Mouse (Mus musculus) ES-E14 (cell line): ENCODE results near the gene Arhgef1. TPM values are rescaled to one million over a fixed set of nuclear protein-coding genes. Genes with fewer than 3 reads are reported as not detected.

Experiments used
- DNase-seq: peaks from one replicate; pipeline ENCODE4 v3.0.0-alpha.2; 2013; ENCODE audit warnings: low read depth, low spot score
- H3K27ac ChIP-seq: 2 replicates; pipeline ENCODE4 v1.5.1; 2012; ENCODE audit warnings: low read depth, mild to moderate bottlenecking, low read length, moderate library complexity, mixed read lengths; ENCODE audit not compliant: poor library complexity, insufficient read depth, severe bottlenecking
- H3K36me3 ChIP-seq: 2 replicates; pipeline ENCODE4 v1.6.1; 2012; ENCODE audit warnings: mild to moderate bottlenecking, low read length, moderate library complexity, mixed read lengths; ENCODE audit not compliant: control insufficient read depth, poor library complexity, insufficient read depth, severe bottlenecking
- H3K4me1 ChIP-seq, 2 experiments: fragments of 150-350 bp in 1 of 2; sonication (generic) in 1 of 2; 2 replicates each; pipeline ENCODE4 v1.6.1; 2012; ENCODE audit warnings: low read length in 2 of 2, mild to moderate bottlenecking in 1 of 2, mixed read lengths in 1 of 2; ENCODE audit not compliant: control insufficient read depth in 2 of 2, insufficient read depth in 2 of 2, poor library complexity in 1 of 2
- H3K4me3 ChIP-seq, 2 experiments: fragments of 150-350 bp in 1 of 2; sonication (generic) in 1 of 2; 2 replicates each; pipeline ENCODE4 v1.5.1; 2012; ENCODE audit warnings: low read length in 2 of 2, low read depth in 1 of 2, mild to moderate bottlenecking in 1 of 2, mixed read lengths in 1 of 2; ENCODE audit not compliant: insufficient read depth in 1 of 2, poor library complexity in 1 of 2, severe bottlenecking in 1 of 2
- H3K9ac ChIP-seq: 2 replicates; pipeline ENCODE4 v1.6.1; 2012; ENCODE audit warnings: low read depth, mild to moderate bottlenecking, low read length, mixed read lengths; ENCODE audit not compliant: poor library complexity, insufficient read depth, severe bottlenecking
- H3K9me3 ChIP-seq: fragments of 150-350 bp; sonication (generic); 2 replicates; pipeline ENCODE4 v1.6.1; 2012; ENCODE audit warnings: low read depth, mild to moderate bottlenecking, low read length; ENCODE audit not compliant: control insufficient read depth, insufficient read depth
- CHD2 ChIP-seq: IDR thresholded peaks from 2 replicates; pipeline ENCODE4 v1.6.1; 2014; ENCODE audit warnings: mild to moderate bottlenecking, low read depth, low read length, inconsistent platforms
- HCFC1 ChIP-seq: IDR thresholded peaks from 2 replicates; pipeline ENCODE4 v1.6.1; 2012; ENCODE audit warnings: low read length, inconsistent platforms, borderline replicate concordance; ENCODE audit not compliant: insufficient read depth
- MAFK ChIP-seq: IDR thresholded peaks from 2 replicates; pipeline ENCODE4 v1.6.1; 2014; ENCODE audit warnings: mild to moderate bottlenecking, low read depth, low read length, inconsistent platforms; ENCODE audit not compliant: insufficient read depth
- ZC3H11A ChIP-seq: IDR thresholded peaks from 2 replicates; pipeline ENCODE4 v1.6.1; 2012; ENCODE audit warnings: low read depth, mild to moderate bottlenecking, inconsistent platforms, low read length, borderline replicate concordance
- ZNF384 ChIP-seq: IDR thresholded peaks from 2 replicates; pipeline ENCODE4 v1.6.1; 2012; ENCODE audit warnings: low read depth, low read length, inconsistent platforms
- in situ Hi-C, 2 experiments: fragments of 600-800 bp; cut with MboI; formaldehyde crosslinking; loops; one replicate each; pipeline ENCODE4 v1.15.1; 2025; ENCODE audit warnings: low sequenced_read_pairs in 2 of 2, inconsistent platforms in 1 of 2; ENCODE audit not compliant: unreplicated experiment in 2 of 2
- total RNA-seq: library from RNA; depleted of rRNA; stranded (reverse); fragments of 300-350 nt; gene quantifications from 2 replicates; pipeline ENCODE4 v1.2.3, GENCODE M21; 2012

The Arhgef1 gene
- total RNA-seq, 1 experiment = 32.1 TPM

DNA sequence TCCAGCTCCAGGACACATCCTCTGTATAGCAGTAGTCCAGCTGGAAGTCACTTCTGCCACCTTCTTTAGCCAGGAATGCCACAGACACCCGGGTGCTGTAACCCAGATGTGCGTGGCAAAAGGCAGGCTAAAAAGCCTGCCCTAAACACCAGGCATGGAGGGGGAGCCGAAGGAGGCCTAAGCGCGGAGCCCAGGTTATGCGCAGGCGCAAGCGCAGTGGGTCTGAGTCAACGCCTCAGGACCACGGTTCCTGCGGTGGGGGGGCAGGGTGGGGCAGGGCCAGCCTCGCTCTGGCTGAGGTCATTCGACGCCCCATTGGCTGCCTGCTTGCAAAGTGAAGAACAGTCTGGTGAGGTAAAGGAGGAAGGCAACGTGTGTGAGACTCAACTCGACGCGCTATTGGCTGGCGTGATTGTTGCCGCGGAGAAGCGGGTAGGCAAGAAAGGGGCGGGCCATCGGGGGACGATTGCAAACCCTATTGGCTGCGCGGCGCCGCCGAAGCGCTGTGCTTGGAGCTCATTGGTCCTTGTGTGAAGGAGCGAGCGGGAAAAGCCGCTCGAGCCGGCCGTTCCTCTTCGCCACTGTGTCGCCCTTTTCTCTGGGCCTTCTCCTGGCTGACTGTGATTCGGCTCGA, 33.1 kb upstream of the Arhgef1 start, which contains the start of the genes Lypd4 and Dmrtc2:
Gene Lypd4 (minus strand): TSS at position 410 of the 634 bp plus-strand sequence.
Gene Dmrtc2 (plus strand): TSS at position 526 of the 634 bp plus-strand sequence.
- H3K9ac ChIP-seq = no peak within 1 kb of the TSS
- peak within 1 kb of the TSS; percentile 18 to 24; a peak in 2 of 4 replicates for H3K4me3 ChIP-seq
- H3K27ac ChIP-seq = no peak within 1 kb of the TSS
- peaks cover 0 to 4% of the 10 kb centered on the region in 2 experiments; a peak in 1 of 4 replicates for H3K4me1 ChIP-seq
- in situ Hi-C loops = no loop called here
- TF ChIP-seq HCFC1 = no peak
- TF ChIP-seq ZC3H11A = no peak
- peak; percentile 70; the same call in 1 of the 2 replicates for TF ChIP-seq CHD2
- no peak for TF ChIP-seq MAFK
- H3K9me3 ChIP-seq = no peaks in the 10 kb centered on the region
- H3K36me3 ChIP-seq = no peaks in the 10 kb centered on the region
- no peak for DNase-seq

DNA sequence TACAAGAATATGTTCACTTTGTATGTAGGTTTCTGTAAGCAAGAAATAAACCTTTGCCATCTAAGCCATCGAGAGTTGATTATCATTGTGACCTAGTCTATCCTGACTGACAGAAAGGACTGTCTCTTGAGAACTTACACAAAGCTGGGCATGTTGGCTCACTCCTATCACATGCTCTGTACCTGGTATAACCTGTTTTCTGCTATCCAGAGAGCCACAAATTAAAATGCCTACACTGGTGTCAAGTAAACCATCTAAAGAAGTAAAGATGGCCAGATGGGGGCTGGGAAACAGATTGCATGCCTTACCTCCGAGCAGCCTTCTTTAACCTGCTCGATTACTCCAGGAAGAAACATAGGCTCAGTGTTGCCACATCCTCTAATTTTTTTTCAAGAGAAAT, 25.1 kb upstream of the Arhgef1 start:
- H3K9ac ChIP-seq = no peak overlapping the region
- H3K4me3 ChIP-seq = no peak overlapping the region
- H3K27ac ChIP-seq = no peak overlapping the region
- peaks cover 7 to 31% of the 10 kb centered on the region in 2 experiments for H3K4me1 ChIP-seq
- no peaks in the 10 kb centered on the region for H3K36me3 ChIP-seq
- in situ Hi-C loops = no loop called here
- H3K9me3 ChIP-seq = no peaks in the 10 kb centered on the region
- no peak for DNase-seq
- TF ChIP-seq ZNF384 (no peak), HCFC1 (no peak), ZC3H11A (no peak), MAFK (no peak), CHD2 (no peak)

DNA sequence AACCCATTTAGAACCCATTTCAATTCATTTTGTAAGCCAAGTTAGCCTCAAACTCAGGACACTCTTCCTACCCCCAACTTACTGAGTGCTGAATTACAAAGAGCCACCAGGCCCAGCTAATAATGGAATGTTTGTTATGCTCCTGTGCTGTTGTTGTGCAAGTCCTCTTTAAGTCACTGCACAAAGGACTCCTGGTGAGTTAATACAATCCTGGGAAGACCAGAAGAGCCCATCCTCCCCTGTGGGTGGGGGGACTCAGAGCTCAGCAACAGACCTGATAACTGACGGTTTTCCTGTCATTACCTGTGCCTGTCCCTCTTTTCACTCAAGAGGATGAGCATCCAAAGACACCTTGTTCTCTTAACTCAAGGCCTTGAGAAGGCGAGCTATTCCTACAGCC, 23.1 kb upstream of the Arhgef1 start:
- H3K36me3 ChIP-seq = no peaks in the 10 kb centered on the region
- peak overlapping the region; percentile 59 for H3K27ac ChIP-seq
- H3K9me3 ChIP-seq = no peaks in the 10 kb centered on the region
- H3K9ac ChIP-seq = no peak overlapping the region
- TF ChIP-seq CHD2 (peak; percentile 65), ZC3H11A (no peak), ZNF384 (no peak), HCFC1 (0 out of 2 replicates have a peak, but pooled peaks have one; percentile 47), MAFK (no peak)
- H3K4me3 ChIP-seq = no peak overlapping the region
- peak; percentile 78 for DNase-seq
- H3K4me1 ChIP-seq = peaks cover 7 to 32% of the 10 kb centered on the region in 2 experiments
- in situ Hi-C loops = no loop called here

DNA sequence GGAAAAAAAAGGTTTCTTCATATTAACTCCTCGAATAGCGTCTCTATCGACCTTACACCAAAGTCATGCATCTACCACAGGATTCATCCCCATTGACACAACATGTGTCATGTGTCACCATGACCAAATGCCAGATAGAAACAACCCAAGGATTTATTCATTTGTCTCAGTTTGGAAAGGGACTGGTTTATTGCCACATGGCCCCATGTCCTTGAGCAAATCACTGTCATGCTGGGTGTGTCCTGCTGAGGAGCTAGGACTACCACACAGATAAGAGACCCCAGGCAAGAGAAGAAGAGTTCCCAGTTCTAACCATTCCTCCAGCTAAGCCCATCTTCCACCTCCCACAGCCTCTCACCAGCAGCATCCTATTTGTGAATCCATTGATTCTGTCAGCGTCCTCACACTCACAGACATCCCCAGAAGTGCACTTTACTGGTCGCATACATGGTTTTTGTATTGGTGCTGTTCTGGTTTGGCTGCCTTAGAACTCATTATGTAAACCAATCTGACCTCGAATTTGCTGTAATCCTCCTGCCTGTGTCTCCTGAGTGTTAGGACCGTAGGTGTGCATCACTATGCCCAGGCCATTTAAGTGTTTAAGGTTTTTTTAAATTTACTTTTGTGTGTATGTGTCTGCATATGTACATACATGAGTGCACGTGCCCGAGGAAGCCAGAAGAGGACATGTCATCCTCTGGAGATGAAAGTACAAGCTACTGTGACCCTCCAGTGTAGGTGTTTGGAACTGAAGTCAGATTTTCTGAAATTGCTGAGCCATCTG, 20.1 kb upstream of the Arhgef1 start:
- TF ChIP-seq HCFC1 (no peak), CHD2 (no peak), MAFK (no peak), ZC3H11A (no peak), ZNF384 (no peak)
- H3K9ac ChIP-seq = no peak overlapping the region
- H3K36me3 ChIP-seq = peaks cover 30% of the 10 kb centered on the region
- H3K9me3 ChIP-seq = no peaks in the 10 kb centered on the region
- H3K4me3 ChIP-seq = no peak overlapping the region
- no peak for DNase-seq
- no peak overlapping the region for H3K27ac ChIP-seq
- H3K4me1 ChIP-seq = peaks cover 7 to 31% of the 10 kb centered on the region in 2 experiments
- in situ Hi-C loops = no loop called here
